Mouse (Mus musculus) MEL (cell line): ENCODE measurements around the gene Shmt2. TPM values are rescaled to one million over a fixed set of nuclear protein-coding genes. Genes with fewer than 3 reads are reported as not detected.

Source experiments
- DNase-seq: peaks from one replicate; pipeline ENCODE4 v3.0.0; 2011; ENCODE audit warnings: low read depth, low spot score
- H3K27ac ChIP-seq: 2 replicates; pipeline ENCODE4 v1.5.1; 2012; ENCODE audit warnings: low read depth, mild to moderate bottlenecking, control low read depth, low read length, moderate library complexity; ENCODE audit not compliant: control insufficient read depth
- H3K27me3 ChIP-seq, 2 experiments: fragments of 150-350 bp in 1 of 2; sonication (generic) in 1 of 2; 2 replicates each; pipeline ENCODE4 v1.6.1; 2012; ENCODE audit warnings: low read length in 2 of 2, mild to moderate bottlenecking in 2 of 2, improper control_type of control experiment in 1 of 2, moderate library complexity in 1 of 2; ENCODE audit not compliant: insufficient read depth in 2 of 2, control insufficient read depth in 1 of 2
- H3K36me3 ChIP-seq, 2 experiments: 2 replicates each; pipeline ENCODE4 v1.6.1; 2012 to 2014; ENCODE audit warnings: low read length in 2 of 2, improper control_type of control experiment in 1 of 2, inconsistent platforms in 1 of 2, mild to moderate bottlenecking in 1 of 2; ENCODE audit not compliant: insufficient read depth in 2 of 2, control insufficient read depth in 1 of 2
- H3K4me1 ChIP-seq, 2 experiments: fragments of 150-350 bp in 1 of 2; sonication (generic) in 1 of 2; 2 replicates each; pipeline ENCODE4 v1.6.1; 2012; ENCODE audit warnings: low read length in 2 of 2, improper control_type of control experiment in 1 of 2, mild to moderate bottlenecking in 1 of 2; ENCODE audit not compliant: insufficient read depth in 2 of 2, control insufficient read depth in 1 of 2
- H3K4me3 ChIP-seq, 2 experiments: fragments of 150-350 bp in 1 of 2; sonication (generic) in 1 of 2; 2 replicates each; pipeline ENCODE4 v1.5.1; 2012; ENCODE audit warnings: low read depth in 2 of 2, low read length in 2 of 2, mild to moderate bottlenecking in 2 of 2, moderate library complexity in 2 of 2, control low read depth in 1 of 2, improper control_type of control experiment in 1 of 2; ENCODE audit not compliant: control insufficient read depth in 1 of 2, insufficient read depth in 1 of 2
- H3K79me2 ChIP-seq: 2 replicates; pipeline ENCODE4 v1.6.1; 2012; ENCODE audit warnings: mild to moderate bottlenecking, low read length, moderate library complexity; ENCODE audit not compliant: control insufficient read depth, poor library complexity, insufficient read depth
- H3K9ac ChIP-seq: 2 replicates; pipeline ENCODE4 v1.6.1; 2012; ENCODE audit warnings: low read depth, mild to moderate bottlenecking, control low read depth, low read length, moderate library complexity; ENCODE audit not compliant: control insufficient read depth, poor library complexity, severe bottlenecking
- H3K9me3 ChIP-seq: fragments of 150-350 bp; sonication (generic); replicated peaks from 2 replicates; pipeline ENCODE4 v1.6.1; 2012; ENCODE audit warnings: mild to moderate bottlenecking, low read length, improper control_type of control experiment, moderate library complexity; ENCODE audit not compliant: insufficient read depth
- CHD2 ChIP-seq: IDR thresholded peaks from 2 replicates; pipeline ENCODE4 v1.6.1; 2011; ENCODE audit warnings: low read length, improper control_type of control experiment
- CTCF ChIP-seq, 3 experiments: IDR thresholded peaks in 2 of 3; conservative IDR thresholded peaks in 1 of 3; 2 replicates each; pipeline ENCODE4 v1.5.1; 2011 to 2012; ENCODE audit warnings: low read length in 3 of 3, low read depth in 2 of 3, mild to moderate bottlenecking in 2 of 3, improper control_type of control experiment in 1 of 3, inconsistent platforms in 1 of 3, mixed read lengths in 1 of 3, moderate library complexity in 1 of 3; ENCODE audit not compliant: control insufficient read depth in 1 of 3, insufficient read depth in 1 of 3, poor library complexity in 1 of 3, severe bottlenecking in 1 of 3
- EP300 ChIP-seq, 2 experiments: IDR thresholded peaks; 2 replicates each; pipeline ENCODE4 v1.6.1; 2011; ENCODE audit warnings: improper control_type of control experiment in 2 of 2, low read length in 2 of 2, low read depth in 1 of 2, mild to moderate bottlenecking in 1 of 2
- GABPA ChIP-seq: IDR thresholded peaks from 2 replicates; pipeline ENCODE4 v1.6.1; 2012; ENCODE audit warnings: low read depth, mild to moderate bottlenecking, inconsistent platforms, low read length, improper control_type of control experiment, moderate library complexity
- GATA1 ChIP-seq: IDR thresholded peaks from 2 replicates; pipeline ENCODE4 v1.6.1; 2011; ENCODE audit warnings: low read depth, low read length, improper control_type of control experiment
- KAT2A ChIP-seq: conservative IDR thresholded peaks from 2 replicates; pipeline ENCODE4 v1.6.1; 2012; ENCODE audit warnings: low read depth, low read length, improper control_type of control experiment, inconsistent platforms
- MAX ChIP-seq: IDR thresholded peaks from 2 replicates; pipeline ENCODE4 v1.6.1; 2011; ENCODE audit warnings: low read length, improper control_type of control experiment
- MAZ ChIP-seq: IDR thresholded peaks from 2 replicates; pipeline ENCODE4 v1.6.1; 2012; ENCODE audit warnings: low read depth, mild to moderate bottlenecking, inconsistent platforms, low read length, improper control_type of control experiment
- MEF2A ChIP-seq: IDR thresholded peaks from 2 replicates; pipeline ENCODE4 v1.6.1; 2014; ENCODE audit warnings: low read depth, mild to moderate bottlenecking, inconsistent platforms, low read length, improper control_type of control experiment; ENCODE audit not compliant: poor library complexity, insufficient replicate concordance, severe bottlenecking; ENCODE audit errors: extremely low read depth
- MXI1 ChIP-seq: IDR thresholded peaks from 2 replicates; pipeline ENCODE4 v1.6.1; 2011; ENCODE audit warnings: mild to moderate bottlenecking, low read depth, low read length, improper control_type of control experiment
- NRF1 ChIP-seq: IDR thresholded peaks from 2 replicates; pipeline ENCODE4 v1.6.1; 2014; ENCODE audit warnings: low read depth, mild to moderate bottlenecking, inconsistent platforms, low read length, improper control_type of control experiment, moderate library complexity; ENCODE audit not compliant: poor library complexity, insufficient read depth, severe bottlenecking
- POLR2AphosphoS5 ChIP-seq: IDR thresholded peaks from 2 replicates; pipeline ENCODE4 v1.6.1; 2012; ENCODE audit warnings: low read depth, borderline replicate concordance, mild to moderate bottlenecking, inconsistent platforms, low read length, moderate library complexity, mixed read lengths
- RCOR1 ChIP-seq: IDR thresholded peaks from 2 replicates; pipeline ENCODE4 v1.6.1; 2012; ENCODE audit warnings: low read depth, mild to moderate bottlenecking, inconsistent platforms, low read length, improper control_type of control experiment
- TCF12 ChIP-seq: IDR thresholded peaks from 2 replicates; pipeline ENCODE4 v1.6.1; 2014; ENCODE audit warnings: low read depth, mild to moderate bottlenecking, inconsistent platforms, low read length, improper control_type of control experiment, moderate library complexity
- USF1 ChIP-seq: IDR thresholded peaks from 2 replicates; pipeline ENCODE4 v1.6.1; 2014; ENCODE audit warnings: low read depth, mild to moderate bottlenecking, inconsistent platforms, low read length, improper control_type of control experiment, moderate library complexity
- ZC3H11A ChIP-seq: IDR thresholded peaks from 2 replicates; pipeline ENCODE4 v1.6.1; 2012; ENCODE audit warnings: low read depth, mild to moderate bottlenecking, inconsistent platforms, low read length, improper control_type of control experiment
- ZMIZ1 ChIP-seq: IDR thresholded peaks from 2 replicates; pipeline ENCODE4 v1.6.1; 2012; ENCODE audit warnings: low read depth, mild to moderate bottlenecking, inconsistent platforms, low read length, improper control_type of control experiment, moderate library complexity
- ZNF384 ChIP-seq: IDR thresholded peaks from 2 replicates; pipeline ENCODE4 v1.6.1; 2012; ENCODE audit warnings: low read depth, mild to moderate bottlenecking, inconsistent platforms, low read length, improper control_type of control experiment
- polyA plus RNA-seq, 2 experiments: library from polyadenylated mRNA; stranded (reverse) in 1 of 2; unstranded in 1 of 2; fragments of >175 nt in 1 of 2; fragments of >200 nt in 1 of 2; gene quantifications; 2 replicates each; pipeline versions ENCODE4 v1.2.1 to v1.2.4; 2012; ENCODE audit warnings: low replicate concordance in 2 of 2, low read depth in 1 of 2; ENCODE audit not compliant: insufficient read length in 2 of 2, insufficient read depth in 1 of 2, missing spikeins in 1 of 2
- total RNA-seq: library from RNA; depleted of rRNA; stranded (reverse); fragments of 300-350 nt; gene quantifications from 2 replicates; pipeline ENCODE4 v1.2.3, GENCODE M21; 2012

Shmt2 gene
- total and polyA plus RNA-seq, 3 experiments, result 242 to 582 (median 263) TPM

DNA sequence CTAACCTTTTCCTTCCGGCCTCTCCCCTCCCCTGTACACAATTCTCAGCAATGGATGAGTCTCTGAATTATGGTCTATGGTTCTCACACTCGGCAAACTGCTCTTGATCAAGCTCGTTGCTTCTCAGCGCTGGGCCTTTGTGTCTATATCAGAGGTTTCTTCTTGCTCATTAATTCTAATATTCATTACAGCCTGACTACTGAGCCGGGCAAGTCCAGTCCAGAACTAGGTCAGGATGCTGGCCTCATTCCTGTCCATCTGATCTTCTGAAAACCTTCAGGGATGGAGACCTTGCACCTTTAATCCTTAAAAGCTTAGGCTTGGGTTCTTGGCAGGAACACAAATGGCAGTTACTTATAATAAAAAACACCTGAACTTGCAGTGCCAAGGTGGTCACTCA is 22.7 kb downstream of the Shmt2 start:
- Histone ChIP-seq H3K36me3 (no peaks in the 10 kb centered on the region; a peak in 2 of 4 replicates), H3K27ac (no peak overlapping the region), H3K4me3 (no peak overlapping the region), H3K9ac (no peak overlapping the region), H3K4me1 (no peaks in the 10 kb centered on the region), H3K79me2 (no peaks in the 10 kb centered on the region), H3K9me3 (no peaks in the 10 kb centered on the region), H3K27me3 (no peaks in the 10 kb centered on the region)
- no peak for DNase-seq
- TF ChIP-seq EP300 (IDR thresholded peaks at IDR 0.05; ENCODE audit: low read depth in 1 of 2, low read length in 2 of 2), result no peak
- TF ChIP-seq RCOR1, result no peak
- TF ChIP-seq ZMIZ1, result no peak
- TF ChIP-seq ZNF384, result no peak
- no peak for TF ChIP-seq USF1
- no peak for TF ChIP-seq MAZ
- TF ChIP-seq MXI1, result no peak
- TF ChIP-seq CHD2, result no peak
- TF ChIP-seq KAT2A, result no peak

- no peak overlapping the region for H3K9ac ChIP-seq
- no peak overlapping the region for H3K27ac ChIP-seq
- H3K36me3 ChIP-seq, result peaks cover 0 to 2% of the 10 kb centered on the region in 2 experiments; a peak in 2 of 4 replicates
- no peaks in the 10 kb centered on the region for H3K9me3 ChIP-seq
- no peaks in the 10 kb centered on the region for H3K27me3 ChIP-seq
- no peak overlapping the region for H3K4me3 ChIP-seq
- H3K79me2 ChIP-seq, result no peaks in the 10 kb centered on the region
- TF ChIP-seq USF1, result no peak
- no peak for TF ChIP-seq ZC3H11A
- no peak for TF ChIP-seq MXI1
- no peak for TF ChIP-seq MEF2A
- no peak for TF ChIP-seq TCF12
- no peak for TF ChIP-seq CTCF (IDR thresholded peaks at IDR 0.05 in 2 of 3, conservative IDR thresholded peaks at IDR 0.05 in 1 of 3; ENCODE audit: control insufficient read depth in 1 of 3, insufficient read depth in 1 of 3, low read depth in 2 of 3, low read length in 3 of 3, poor library complexity in 1 of 3, severe bottlenecking in 1 of 3)
- no peak for TF ChIP-seq CHD2
- no peak for TF ChIP-seq GATA1
- no peak for TF ChIP-seq KAT2A
- TF ChIP-seq NRF1, result no peak
- no peak for TF ChIP-seq POLR2AphosphoS5
- TF ChIP-seq GABPA, result no peak
- no peak for TF ChIP-seq MAX
- no peak for TF ChIP-seq ZNF384
- TF ChIP-seq MAZ, result no peak
- H3K4me1 ChIP-seq, result no peaks in the 10 kb centered on the region
- no peak for DNase-seq
Observed at GRCm38 (mm10) chr10:127496156-127496555, 26.1 kb downstream of the Shmt2 start.
